8 mouse cellular contexts compared by ENCODE assay signal in the genomic region with DNA sequence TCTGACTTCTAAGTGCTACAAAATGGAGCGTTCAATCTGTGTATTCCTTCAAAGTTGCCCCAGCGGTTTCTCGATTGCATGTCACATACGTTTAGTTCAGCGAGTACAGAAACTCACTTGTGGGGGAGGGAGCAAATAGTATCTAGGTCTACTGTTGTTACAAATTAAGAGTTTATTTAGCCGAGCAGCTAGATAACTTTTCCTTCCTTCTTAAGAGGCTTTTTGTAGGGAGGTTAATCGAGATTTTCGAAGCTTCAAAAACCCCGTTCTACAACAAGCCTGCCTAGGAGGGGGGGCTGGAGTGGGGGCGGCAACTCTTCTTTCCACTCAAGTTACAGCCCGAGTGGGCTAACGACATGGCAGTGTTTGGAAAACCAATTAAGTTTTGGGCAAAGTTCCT. TPM values are rescaled to one million over a fixed set of nuclear protein-coding genes. Genes with fewer than 3 reads are reported as not detected.
DNase-seq lines count a peak whose midpoint lies in the region; ATAC-seq and TF ChIP-seq lines count a peak whose summit lies in the region.

No protein-coding gene starts in this region.

- H3K4me1 ChIP-seq in embryonic facial prominence, embryonic 15.5 days = peaks cover 24% of the 10 kb centered on the region
- peaks cover 4% of the 10 kb centered on the region; the same call in 1 of the 2 replicates for H3K4me1 ChIP-seq in neural tube, embryonic 14.5 days (ENCODE audit: control insufficient read depth, insufficient read depth, low read length)

- no peaks in the 10 kb centered on the region for H3K9me3 ChIP-seq in embryonic facial prominence, embryonic 15.5 days (replicated peaks)
- H3K9me3 ChIP-seq in neural tube, embryonic 14.5 days (ENCODE audit: control insufficient read depth, low read length) = no peaks in the 10 kb centered on the region

- H3K9ac ChIP-seq in embryonic facial prominence, embryonic 15.5 days = peak overlapping the region; percentile 99
- peak overlapping the region; percentile 70; the same call in 1 of the 2 replicates for H3K9ac ChIP-seq in neural tube, embryonic 14.5 days (replicated peaks; ENCODE audit: low read depth, low read length)

- no peak for TF ChIP-seq CTCF in layer of hippocampus, adult 2 months (conservative IDR thresholded peaks at IDR 0.05)

- peak overlapping the region; percentile 51 for H3K4me2 ChIP-seq in embryonic facial prominence, embryonic 15.5 days (replicated peaks)
- peak overlapping the region; percentile 86 for H3K4me2 ChIP-seq in neural tube, embryonic 14.5 days (ENCODE audit: low read depth, low read length)

- no peaks in the 10 kb centered on the region for H3K27me3 ChIP-seq in embryonic facial prominence, embryonic 15.5 days
- H3K27me3 ChIP-seq in neural tube, embryonic 14.5 days (ENCODE audit: control insufficient read depth, insufficient read depth, low read length) = 0 out of 2 replicates have a peak, but pooled peaks cover 2% of the 10 kb centered on the region

- peak overlapping the region; percentile 80 for H3K27ac ChIP-seq in layer of hippocampus, adult 2 months
- peak overlapping the region; percentile 99 for H3K27ac ChIP-seq in embryonic facial prominence, embryonic 15.5 days (replicated peaks)
- H3K27ac ChIP-seq in neural tube, embryonic 14.5 days (ENCODE audit: low read depth, low read length) = no peak overlapping the region

- no peak for DNase-seq in layer of hippocampus, adult 2 months (ENCODE audit: low spot score in 2 of 2)
- DNase-seq in layer of hippocampus, postnatal 36 days = no peak
- peak; percentile 58 for DNase-seq in kidney, postnatal 10 days
- no peak for DNase-seq in frontal cortex, postnatal 14 days (ENCODE audit: low spot score in 2 of 2)
- DNase-seq in right cerebral cortex, postnatal 10 days (ENCODE audit: low spot score in 2 of 2) = no peak
- no peak for DNase-seq in left cerebral cortex, adult 18-20 months (ENCODE audit: low spot score in 2 of 2)

- WGBS in embryonic facial prominence, embryonic 15.5 days = 1% methylated on average over 12 of the region's 12 CpGs
- WGBS in neural tube, embryonic 14.5 days = 3% methylated on average over 12 of the region's 12 CpGs

- ATAC-seq in embryonic facial prominence, embryonic 15.5 days (ENCODE audit: insufficient number of reproducible peaks, low FRiP score, low TSS enrichment, low read depth) = no peak
- no peak for ATAC-seq in neural tube, embryonic 14.5 days (ENCODE audit: low read depth)

- H3K4me3 ChIP-seq in layer of hippocampus, adult 2 months = peak overlapping the region; percentile 77
- peak overlapping the region; percentile 95 for H3K4me3 ChIP-seq in embryonic facial prominence, embryonic 15.5 days (replicated peaks)
- peak overlapping the region; percentile 71 for H3K4me3 ChIP-seq in neural tube, embryonic 14.5 days (ENCODE audit: low read depth, low read length)

- peaks cover 20% of the 10 kb centered on the region for H3K36me3 ChIP-seq in embryonic facial prominence, embryonic 15.5 days
- H3K36me3 ChIP-seq in neural tube, embryonic 14.5 days (ENCODE audit: control insufficient read depth, insufficient read depth, low read length) = no peaks in the 10 kb centered on the region

RNA-seq across cellular contexts. Expression of gene Yap1, which starts 1.6 kb away (rescaled TPM):
- 10 to 100 TPM; 15.7 to 17.7 TPM for total RNA-seq in layer of hippocampus, adult 2 months (2021)
- total RNA-seq in layer of hippocampus, postnatal 36 days (2021) = 10 to 100 TPM; 15.7 to 16.3 TPM
- 49.0 and 49.2 TPM in 2 replicates for polyA plus RNA-seq in embryonic facial prominence, embryonic 15.5 days (2015; fragmentation: Nextera tagmentation; extraction: Ambion mirVana)
- polyA plus RNA-seq in neural tube, embryonic 14.5 days (2014; fragmentation: Nextera tagmentation; extraction: Ambion mirVana) = 4.4 and 8.0 TPM in 2 replicates
- total RNA-seq in left cerebral cortex, adult 18-20 months (2021) = 10 to 100 TPM; 19.6 to 20.6 TPM

RNA-seq across cellular contexts. Expression of gene Cfap300, which starts 39.8 kb away (rescaled TPM):
- 10 to 100 TPM; 10.8 to 13.3 TPM for total RNA-seq in layer of hippocampus, adult 2 months (2021)
- 10 to 100 TPM; 10.1 to 11.9 TPM for total RNA-seq in layer of hippocampus, postnatal 36 days (2021)
- polyA plus RNA-seq in embryonic facial prominence, embryonic 15.5 days (2015; fragmentation: Nextera tagmentation; extraction: Ambion mirVana) = 17.2 and 19.3 TPM in 2 replicates
- 16.0 and 17.4 TPM in 2 replicates for polyA plus RNA-seq in neural tube, embryonic 14.5 days (2014; fragmentation: Nextera tagmentation; extraction: Ambion mirVana)
- total RNA-seq in left cerebral cortex, adult 18-20 months (2021) = 1 to 10 TPM; 7.5 to 8.9 TPM
